Mouse (Mus musculus): ENCODE results near the gene Uggt1. TPM values are rescaled to one million over a fixed set of nuclear protein-coding genes. Genes with fewer than 3 reads are reported as not detected.

Gene Uggt1
- total RNA-seq, 2 experiments from 2014 or later, result 77.7 to 125 TPM

GRCm38 (mm10) chr1:36258631-36259030, 14.1 kb upstream of the Uggt1 start:
- ATAC-seq (ENCODE audit: poor library complexity, severe bottlenecking), result peak; percentile 31

- no peak for ATAC-seq (ENCODE audit: poor library complexity, severe bottlenecking)
These were observed 12.8 kb upstream of the Uggt1 start for GRCm38 (mm10) chr1:36257276-36257675.

- ATAC-seq (ENCODE audit: poor library complexity, severe bottlenecking), result no peak
These were observed 11.5 kb upstream of the Uggt1 start for GRCm38 (mm10) chr1:36255871-36256640.

- ATAC-seq (ENCODE audit: poor library complexity, severe bottlenecking), result no peak
These were observed 10.3 kb upstream of the Uggt1 start for GRCm38 (mm10) chr1:36254635-36255360.

GRCm38 (mm10) chr1:36252791-36253190, 8.3 kb upstream of the Uggt1 start:
- ATAC-seq (ENCODE audit: poor library complexity, severe bottlenecking), result peak; percentile 96

GRCm38 (mm10) chr1:36251426-36251825, 6.9 kb upstream of the Uggt1 start:
- no peak for ATAC-seq (ENCODE audit: poor library complexity, severe bottlenecking)

GRCm38 (mm10) chr1:36246688-36247087, 2.2 kb upstream of the Uggt1 start:
- ATAC-seq (ENCODE audit: poor library complexity, severe bottlenecking), result no peak

- no peak for ATAC-seq (ENCODE audit: poor library complexity, severe bottlenecking)
These were observed 302 bp upstream of the Uggt1 start for GRCm38 (mm10) chr1:36244828-36245215.

GRCm38 (mm10) chr1:36243447-36244057, 968 bp downstream of the Uggt1 start:
- no peak for ATAC-seq (ENCODE audit: poor library complexity, severe bottlenecking)

- no peak for ATAC-seq (ENCODE audit: poor library complexity, severe bottlenecking)
These were observed 2.6 kb downstream of the Uggt1 start for GRCm38 (mm10) chr1:36241903-36242429.

- ATAC-seq (ENCODE audit: poor library complexity, severe bottlenecking), result no peak
These were observed 4.3 kb downstream of the Uggt1 start for GRCm38 (mm10) chr1:36240176-36240575.

GRCm38 (mm10) chr1:36239396-36239795, 5.1 kb downstream of the Uggt1 start:
- ATAC-seq (ENCODE audit: poor library complexity, severe bottlenecking), result peak; percentile 28; the same call in 1 of the 2 replicates

- ATAC-seq (ENCODE audit: poor library complexity, severe bottlenecking), result no peak
These were observed 8.7 kb downstream of the Uggt1 start for GRCm38 (mm10) chr1:36235855-36236254.

GRCm38 (mm10) chr1:36235057-36235639, 9.4 kb downstream of the Uggt1 start:
- no peak for ATAC-seq (ENCODE audit: poor library complexity, severe bottlenecking)

- ATAC-seq (ENCODE audit: poor library complexity, severe bottlenecking), result peak; percentile 54
These were observed 11.3 kb downstream of the Uggt1 start for GRCm38 (mm10) chr1:36233218-36233617.

GRCm38 (mm10) chr1:36230919-36231705, 13.4 kb downstream of the Uggt1 start:
- peak; percentile 88 for ATAC-seq (ENCODE audit: poor library complexity, severe bottlenecking)

- ATAC-seq (ENCODE audit: poor library complexity, severe bottlenecking), result no peak
These were observed 16.1 kb downstream of the Uggt1 start for GRCm38 (mm10) chr1:36228461-36228860.

- ATAC-seq (ENCODE audit: poor library complexity, severe bottlenecking), result no peak
These were observed 19.9 kb downstream of the Uggt1 start for GRCm38 (mm10) chr1:36224648-36225047.

- no peak for ATAC-seq (ENCODE audit: poor library complexity, severe bottlenecking)
These were observed 30.2 kb downstream of the Uggt1 start for GRCm38 (mm10) chr1:36214324-36214723.

GRCm38 (mm10) chr1:36201739-36202138, 42.8 kb downstream of the Uggt1 start:
- ATAC-seq (ENCODE audit: poor library complexity, severe bottlenecking), result no peak

Measured in megakaryocyte, adult 5-6 weeks (primary cell).